Mouse (Mus musculus): ENCODE data around the gene Rgs12. TPM values are rescaled to one million over a fixed set of nuclear protein-coding genes. Genes with fewer than 3 reads are reported as not detected.

Gene Rgs12
- polyA plus RNA-seq, 1 experiment from 2014 or later = 16.2 TPM

GRCm38 (mm10) chr5:34909634-34910503 is 39.4 kb upstream of the Rgs12 start:
- H3K4me1 ChIP-seq (ENCODE audit: control insufficient read depth, low read depth, low read length) = peaks cover 29% of the 10 kb centered on the region
- no peaks in the 10 kb centered on the region for H3K27me3 ChIP-seq (ENCODE audit: control insufficient read depth, insufficient read depth, low read depth, low read length)
- WGBS (ENCODE audit: insufficient replicate concordance) = 48% methylated on average over 1 of the region's 1 CpGs
- peak overlapping the region; percentile 18; the same call in 1 of the 2 replicates for H3K4me2 ChIP-seq (ENCODE audit: low read depth, low read length)
- no peaks in the 10 kb centered on the region for H3K9me3 ChIP-seq (replicated peaks; ENCODE audit: control insufficient read depth, low read length)
- peak overlapping the region; percentile 43 for H3K9ac ChIP-seq (ENCODE audit: low read depth, low read length)
- H3K4me3 ChIP-seq (ENCODE audit: low read depth, low read length) = no peak overlapping the region
- ATAC-seq (ENCODE audit: low read depth) = peak; percentile 85
- peaks cover 15% of the 10 kb centered on the region for H3K36me3 ChIP-seq (ENCODE audit: control insufficient read depth, insufficient read depth)
- peak overlapping the region; percentile 91 for H3K27ac ChIP-seq (ENCODE audit: low read length)

GRCm38 (mm10) chr5:34910504-34910815 is 38.8 kb upstream of the Rgs12 start:
- Histone ChIP-seq H3K9me3 (replicated peaks; ENCODE audit: control insufficient read depth, low read length) (no peaks in the 10 kb centered on the region), H3K27ac (ENCODE audit: low read length) (peak overlapping the region; percentile 91), H3K27me3 (ENCODE audit: control insufficient read depth, insufficient read depth, low read depth, low read length) (no peaks in the 10 kb centered on the region), H3K4me2 (ENCODE audit: low read depth, low read length) (peak overlapping the region; percentile 4; the same call in 1 of the 2 replicates), H3K36me3 (ENCODE audit: control insufficient read depth, insufficient read depth) (peaks cover 15% of the 10 kb centered on the region), H3K9ac (ENCODE audit: low read depth, low read length) (no peak overlapping the region), H3K4me1 (ENCODE audit: control insufficient read depth, low read depth, low read length) (peaks cover 29% of the 10 kb centered on the region), H3K4me3 (ENCODE audit: low read depth, low read length) (no peak overlapping the region)
- ATAC-seq (ENCODE audit: low read depth) = peak; percentile 35
- 56% methylated on average over 4 of the region's 4 CpGs for WGBS (ENCODE audit: insufficient replicate concordance)

- no peak overlapping the region for H3K4me3 ChIP-seq (ENCODE audit: low read depth, low read length)
- no peak overlapping the region for H3K9ac ChIP-seq (ENCODE audit: low read depth, low read length)
- no peaks in the 10 kb centered on the region for H3K9me3 ChIP-seq (replicated peaks; ENCODE audit: control insufficient read depth, low read length)
- no peaks in the 10 kb centered on the region for H3K27me3 ChIP-seq (ENCODE audit: control insufficient read depth, insufficient read depth, low read depth, low read length)
- H3K4me2 ChIP-seq (ENCODE audit: low read depth, low read length) = no peak overlapping the region
- H3K36me3 ChIP-seq (ENCODE audit: control insufficient read depth, insufficient read depth) = no peaks in the 10 kb centered on the region
- no peak overlapping the region for H3K27ac ChIP-seq (ENCODE audit: low read length)
- WGBS (ENCODE audit: insufficient replicate concordance) = 3% methylated on average over 1 of the region's 1 CpGs
- peak; percentile 65 for ATAC-seq (ENCODE audit: low read depth)
- peaks cover 31% of the 10 kb centered on the region for H3K4me1 ChIP-seq (ENCODE audit: control insufficient read depth, low read depth, low read length)
These were observed 33.4 kb upstream of the Rgs12 start for GRCm38 (mm10) chr5:34915801-34916200.

GRCm38 (mm10) chr5:34917234-34917655 is 32.0 kb upstream of the Rgs12 start:
- no peaks in the 10 kb centered on the region for H3K9me3 ChIP-seq (replicated peaks; ENCODE audit: control insufficient read depth, low read length)
- ATAC-seq (ENCODE audit: low read depth) = no peak
- peaks cover 23% of the 10 kb centered on the region for H3K4me1 ChIP-seq (ENCODE audit: control insufficient read depth, low read depth, low read length)
- H3K4me3 ChIP-seq (ENCODE audit: low read depth, low read length) = no peak overlapping the region
- no peaks in the 10 kb centered on the region for H3K36me3 ChIP-seq (ENCODE audit: control insufficient read depth, insufficient read depth)
- H3K27me3 ChIP-seq (ENCODE audit: control insufficient read depth, insufficient read depth, low read depth, low read length) = no peaks in the 10 kb centered on the region
- H3K4me2 ChIP-seq (ENCODE audit: low read depth, low read length) = no peak overlapping the region
- 86% methylated on average over 10 of the region's 10 CpGs for WGBS (ENCODE audit: insufficient replicate concordance)
- H3K9ac ChIP-seq (ENCODE audit: low read depth, low read length) = no peak overlapping the region
- no peak overlapping the region for H3K27ac ChIP-seq (ENCODE audit: low read length)

DNA sequence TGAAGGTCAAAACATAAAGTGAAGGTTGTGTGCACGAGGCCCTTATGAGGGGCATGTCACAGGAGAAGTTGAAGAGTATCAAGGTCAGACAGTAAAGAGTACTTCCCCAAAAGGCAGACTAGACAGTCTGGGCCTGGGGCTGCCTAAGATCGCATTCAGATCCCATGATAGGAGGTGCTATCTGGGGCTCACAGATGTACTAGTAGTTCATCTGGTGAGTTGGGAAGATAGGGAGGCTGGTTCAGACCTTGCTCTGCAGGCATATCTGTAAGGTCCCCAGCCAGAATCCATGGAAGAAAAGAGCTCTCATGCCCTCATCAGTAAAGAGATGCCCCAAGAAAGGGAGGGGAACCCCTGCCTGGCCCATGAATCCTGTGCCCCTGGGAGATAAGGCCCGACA is 30.5 kb upstream of the Rgs12 start:
- peak; percentile 74 for ATAC-seq (ENCODE audit: low read depth)
- Histone ChIP-seq H3K4me2 (ENCODE audit: low read depth, low read length) (no peak overlapping the region), H3K36me3 (ENCODE audit: control insufficient read depth, insufficient read depth) (no peaks in the 10 kb centered on the region), H3K4me1 (ENCODE audit: control insufficient read depth, low read depth, low read length) (peaks cover 31% of the 10 kb centered on the region), H3K27ac (ENCODE audit: low read length) (peak overlapping the region; percentile 43; the same call in 1 of the 2 replicates), H3K27me3 (ENCODE audit: control insufficient read depth, insufficient read depth, low read depth, low read length) (no peaks in the 10 kb centered on the region), H3K4me3 (ENCODE audit: low read depth, low read length) (no peak overlapping the region), H3K9ac (ENCODE audit: low read depth, low read length) (no peak overlapping the region; the same call in 1 of the 2 replicates), H3K9me3 (replicated peaks; ENCODE audit: control insufficient read depth, low read length) (no peaks in the 10 kb centered on the region)
- WGBS (ENCODE audit: insufficient replicate concordance) = 23% methylated on average over 3 of the region's 3 CpGs

DNA sequence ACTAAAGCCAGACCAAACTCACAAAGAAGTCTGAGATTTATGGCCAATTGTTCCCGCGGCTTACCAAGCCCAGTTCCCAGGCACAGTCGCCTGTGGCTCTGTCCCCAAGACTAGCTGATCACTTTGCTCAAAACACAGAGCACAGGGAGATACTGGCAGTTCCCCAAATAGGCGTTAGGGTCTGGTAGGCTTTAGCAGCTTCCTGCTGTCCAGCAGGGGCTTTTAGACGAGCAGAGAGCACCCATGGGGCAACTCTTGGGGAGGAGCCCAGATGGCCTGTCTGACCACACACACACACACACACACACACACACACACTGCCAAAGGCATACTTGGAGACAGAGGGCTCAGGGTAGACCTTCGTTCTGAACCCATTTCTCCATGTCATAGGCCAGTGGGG is 26.7 kb upstream of the Rgs12 start:
- H3K4me3 ChIP-seq (ENCODE audit: low read depth, low read length) = no peak overlapping the region
- peaks cover 39% of the 10 kb centered on the region for H3K4me1 ChIP-seq (ENCODE audit: control insufficient read depth, low read depth, low read length)
- ATAC-seq (ENCODE audit: low read depth) = no peak
- no peak overlapping the region for H3K4me2 ChIP-seq (ENCODE audit: low read depth, low read length)
- H3K27ac ChIP-seq (ENCODE audit: low read length) = peak overlapping the region; percentile 25; the same call in 1 of the 2 replicates
- H3K9me3 ChIP-seq (replicated peaks; ENCODE audit: control insufficient read depth, low read length) = no peaks in the 10 kb centered on the region; the same call in 1 of the 2 replicates
- H3K27me3 ChIP-seq (ENCODE audit: control insufficient read depth, insufficient read depth, low read depth, low read length) = no peaks in the 10 kb centered on the region
- H3K9ac ChIP-seq (ENCODE audit: low read depth, low read length) = no peak overlapping the region
- H3K36me3 ChIP-seq (ENCODE audit: control insufficient read depth, insufficient read depth) = no peaks in the 10 kb centered on the region
- 64% methylated on average over 6 of the region's 6 CpGs for WGBS (ENCODE audit: insufficient replicate concordance)

- ATAC-seq (ENCODE audit: low read depth) = peak; percentile 91
- Histone ChIP-seq H3K4me1 (ENCODE audit: control insufficient read depth, low read depth, low read length) (peaks cover 33% of the 10 kb centered on the region), H3K27me3 (ENCODE audit: control insufficient read depth, insufficient read depth, low read depth, low read length) (no peaks in the 10 kb centered on the region), H3K9ac (ENCODE audit: low read depth, low read length) (peak overlapping the region; percentile 16; the same call in 1 of the 2 replicates), H3K27ac (ENCODE audit: low read length) (peak overlapping the region; percentile 90), H3K36me3 (ENCODE audit: control insufficient read depth, insufficient read depth) (no peaks in the 10 kb centered on the region), H3K4me2 (ENCODE audit: low read depth, low read length) (peak overlapping the region; percentile 34), H3K9me3 (replicated peaks; ENCODE audit: control insufficient read depth, low read length) (no peaks in the 10 kb centered on the region; the same call in 1 of the 2 replicates), H3K4me3 (ENCODE audit: low read depth, low read length) (no peak overlapping the region)
- WGBS (ENCODE audit: insufficient replicate concordance) = 40% methylated on average over 4 of the region's 4 CpGs
These were observed 25.3 kb upstream of the Rgs12 start for GRCm38 (mm10) chr5:34923920-34924319.

GRCm38 (mm10) chr5:34924519-34924918 is 24.7 kb upstream of the Rgs12 start:
- Histone ChIP-seq H3K36me3 (ENCODE audit: control insufficient read depth, insufficient read depth) (no peaks in the 10 kb centered on the region), H3K9ac (ENCODE audit: low read depth, low read length) (peak overlapping the region; percentile 16; the same call in 1 of the 2 replicates), H3K4me2 (ENCODE audit: low read depth, low read length) (peak overlapping the region; percentile 34), H3K9me3 (replicated peaks; ENCODE audit: control insufficient read depth, low read length) (no peaks in the 10 kb centered on the region; the same call in 1 of the 2 replicates), H3K4me1 (ENCODE audit: control insufficient read depth, low read depth, low read length) (peaks cover 32% of the 10 kb centered on the region), H3K27me3 (ENCODE audit: control insufficient read depth, insufficient read depth, low read depth, low read length) (no peaks in the 10 kb centered on the region), H3K27ac (ENCODE audit: low read length) (peak overlapping the region; percentile 90), H3K4me3 (ENCODE audit: low read depth, low read length) (no peak overlapping the region)
- 54% methylated on average over 7 of the region's 7 CpGs for WGBS (ENCODE audit: insufficient replicate concordance)
- peak; percentile 81 for ATAC-seq (ENCODE audit: low read depth)

GRCm38 (mm10) chr5:34927648-34928047 is 21.6 kb upstream of the Rgs12 start:
- Histone ChIP-seq H3K4me2 (ENCODE audit: low read depth, low read length) (no peak overlapping the region), H3K9me3 (replicated peaks; ENCODE audit: control insufficient read depth, low read length) (no peaks in the 10 kb centered on the region; the same call in 1 of the 2 replicates), H3K36me3 (ENCODE audit: control insufficient read depth, insufficient read depth) (no peaks in the 10 kb centered on the region), H3K9ac (ENCODE audit: low read depth, low read length) (no peak overlapping the region), H3K27ac (ENCODE audit: low read length) (no peak overlapping the region), H3K27me3 (ENCODE audit: control insufficient read depth, insufficient read depth, low read depth, low read length) (no peaks in the 10 kb centered on the region), H3K4me3 (ENCODE audit: low read depth, low read length) (no peak overlapping the region), H3K4me1 (ENCODE audit: control insufficient read depth, low read depth, low read length) (peaks cover 59% of the 10 kb centered on the region)
- WGBS (ENCODE audit: insufficient replicate concordance) = 87% methylated on average over 4 of the region's 4 CpGs
- no peak for ATAC-seq (ENCODE audit: low read depth)

Measured in liver, embryonic 16.5 days (tissue).